Mouse (Mus musculus) adrenal gland, adult 8-10 months (tissue): ENCODE measurements around the gene Tasp1. TPM values are rescaled to one million over a fixed set of nuclear protein-coding genes. Genes with fewer than 3 reads are reported as not detected.

Experiments
- total RNA-seq, 4 experiments: library from RNA; stranded (reverse); gene quantifications; 2 replicates each; pipeline ENCODE4 v1.2.4; 2022

Gene Tasp1
- total RNA-seq, 4 experiments from 2014 or later: 8.7 to 14.1 (median 12.5) TPM

Other genes with a start within 250 kb of the Tasp1 start
- gene Gm17374, start 85.2 kb upstream of the Tasp1 start, total RNA-seq: not detected
- 10 to 100 TPM; 20.9 to 28.8 (median 23.4) TPM for gene Esf1, start 103.8 kb upstream of the Tasp1 start, total RNA-seq
- 10 to 100 TPM; 18.6 to 23.3 (median 20.1) TPM for gene Ndufaf5, start 103.8 kb upstream of the Tasp1 start, total RNA-seq